Mouse (Mus musculus) CH12.LX (cell line): ENCODE results near the gene Fut1.

Source experiments
- CHD2 ChIP-seq: IDR thresholded peaks from 2 replicates; pipeline ENCODE4 v1.6.1; 2011; ENCODE audit warnings: low read length, improper control_type of control experiment
- CTCF ChIP-seq, 2 experiments: IDR thresholded peaks in 1 of 2; conservative IDR thresholded peaks in 1 of 2; 2 replicates each; pipeline ENCODE4 v1.5.1; 2011 to 2012; ENCODE audit warnings: low read depth in 2 of 2, low read length in 2 of 2, improper control_type of control experiment in 1 of 2, inconsistent platforms in 1 of 2, mild to moderate bottlenecking in 1 of 2, moderate library complexity in 1 of 2
- EP300 ChIP-seq: IDR thresholded peaks from 2 replicates; pipeline ENCODE4 v1.6.1; 2011; ENCODE audit warnings: low read length, improper control_type of control experiment
- KAT2A ChIP-seq: IDR thresholded peaks from 2 replicates; pipeline ENCODE4 v1.6.1; 2012; ENCODE audit warnings: low read length, improper control_type of control experiment, inconsistent platforms; ENCODE audit not compliant: insufficient replicate concordance
- MAFK ChIP-seq: IDR thresholded peaks from 2 replicates; pipeline ENCODE4 v1.6.1; 2011; ENCODE audit warnings: low read length, improper control_type of control experiment; ENCODE audit not compliant: insufficient replicate concordance
- MXI1 ChIP-seq: IDR thresholded peaks from 2 replicates; pipeline ENCODE4 v1.6.1; 2011; ENCODE audit warnings: mild to moderate bottlenecking, low read depth, low read length, improper control_type of control experiment
- POLR2A ChIP-seq: IDR thresholded peaks from 2 replicates; pipeline ENCODE4 v1.6.1; 2011; ENCODE audit warnings: low read depth, mild to moderate bottlenecking, improper control_type of control experiment, low read length
- POLR2AphosphoS2 ChIP-seq: IDR thresholded peaks from 2 replicates; pipeline ENCODE4 v1.6.1; 2011; ENCODE audit warnings: low read depth, low read length, improper control_type of control experiment
- RAD21 ChIP-seq: IDR thresholded peaks from 2 replicates; pipeline ENCODE4 v1.6.1; 2011; ENCODE audit warnings: low read depth, mild to moderate bottlenecking, low read length, improper control_type of control experiment, moderate library complexity
- SIN3A ChIP-seq: IDR thresholded peaks from 2 replicates; pipeline ENCODE4 v1.6.1; 2012; ENCODE audit warnings: low read length, improper control_type of control experiment, inconsistent platforms
- UBTF ChIP-seq: IDR thresholded peaks from 2 replicates; pipeline ENCODE4 v1.6.1; 2012; ENCODE audit warnings: low read depth, mild to moderate bottlenecking, inconsistent platforms, low read length, improper control_type of control experiment, moderate library complexity
- USF1 ChIP-seq: IDR thresholded peaks from 2 replicates; pipeline ENCODE4 v1.6.1; 2014; ENCODE audit warnings: low read depth, mild to moderate bottlenecking, inconsistent platforms, low read length, improper control_type of control experiment
- ZNF384 ChIP-seq: IDR thresholded peaks from 2 replicates; pipeline ENCODE4 v1.6.1; 2012; ENCODE audit warnings: low read depth, low read length, improper control_type of control experiment, inconsistent platforms

- no peak for TF ChIP-seq POLR2A
- no peak for TF ChIP-seq SIN3A
- TF ChIP-seq RAD21, result no peak
- no peak for TF ChIP-seq MXI1
- no peak for TF ChIP-seq ZNF384
- TF ChIP-seq KAT2A, result no peak
- TF ChIP-seq POLR2AphosphoS2, result no peak
- no peak for TF ChIP-seq CTCF (conservative IDR thresholded peaks at IDR 0.05 in 1 of 2, IDR thresholded peaks at IDR 0.05 in 1 of 2; ENCODE audit: low read depth in 2 of 2, low read length in 2 of 2)
- TF ChIP-seq CHD2, result no peak
- no peak for TF ChIP-seq USF1
- TF ChIP-seq EP300, result no peak
- no peak for TF ChIP-seq UBTF
- no peak for TF ChIP-seq MAFK
Observed at GRCm38 (mm10) chr7:45640191-45640957, 23.3 kb downstream of the Fut1 start.
